Mouse (Mus musculus) midbrain, embryonic 12.5 days (tissue): ENCODE data around the gene Bex3. TPM values are rescaled to one million over a fixed set of nuclear protein-coding genes. Genes with fewer than 3 reads are reported as not detected.

Experiments used
- polyA plus RNA-seq: library from polyadenylated mRNA; unstranded; fragments of >200 nt; fragmentation: Nextera tagmentation; extraction: Ambion mirVana; gene quantifications from 2 replicates; pipeline ENCODE4 v1.2.1, GENCODE M21; 2016

The Bex3 gene
- polyA plus RNA-seq, 1 experiment from 2014 or later, result 588 TPM

Other genes with a start within 250 kb of the Bex3 start
- 51.9 and 53.3 TPM in 2 replicates for gene Arxes1, start 236.9 kb upstream of the Bex3 start, polyA plus RNA-seq
- gene Bex2, start 202.0 kb upstream of the Bex3 start, polyA plus RNA-seq, result 364 and 366 TPM in 2 replicates
- gene Nxf3, start 185.0 kb upstream of the Bex3 start, polyA plus RNA-seq, result not detected in 2 replicates
- gene Bex4, start 131.3 kb upstream of the Bex3 start, polyA plus RNA-seq, result 83.4 and 88.1 TPM in 2 replicates
- 157 and 164 TPM in 2 replicates for gene Tceal8, start 97.9 kb upstream of the Bex3 start, polyA plus RNA-seq
- gene Tceal5, start 66.4 kb upstream of the Bex3 start, polyA plus RNA-seq, result 7.6 and 9.3 TPM in 2 replicates
- 0.80 and 1.5 TPM in 2 replicates for gene Tceal7, start 55.5 kb upstream of the Bex3 start, polyA plus RNA-seq
- 112 and 115 TPM in 2 replicates for gene Bex1, start 54.7 kb upstream of the Bex3 start, polyA plus RNA-seq
- 373 and 394 TPM in 2 replicates for gene Tceal9, start 25.2 kb upstream of the Bex3 start, polyA plus RNA-seq
- gene Kir3dl1, start 247.7 kb downstream of the Bex3 start, polyA plus RNA-seq, result not detected in 2 replicates